Mouse (Mus musculus): ENCODE measurements at regions not wholly inside any gene's neighbourhood (a gene's known extent, or its start where the extent isn't known, plus 50 kb on each side); places are given as distances from the start of the nearest gene placed in this dataset.

DNA sequence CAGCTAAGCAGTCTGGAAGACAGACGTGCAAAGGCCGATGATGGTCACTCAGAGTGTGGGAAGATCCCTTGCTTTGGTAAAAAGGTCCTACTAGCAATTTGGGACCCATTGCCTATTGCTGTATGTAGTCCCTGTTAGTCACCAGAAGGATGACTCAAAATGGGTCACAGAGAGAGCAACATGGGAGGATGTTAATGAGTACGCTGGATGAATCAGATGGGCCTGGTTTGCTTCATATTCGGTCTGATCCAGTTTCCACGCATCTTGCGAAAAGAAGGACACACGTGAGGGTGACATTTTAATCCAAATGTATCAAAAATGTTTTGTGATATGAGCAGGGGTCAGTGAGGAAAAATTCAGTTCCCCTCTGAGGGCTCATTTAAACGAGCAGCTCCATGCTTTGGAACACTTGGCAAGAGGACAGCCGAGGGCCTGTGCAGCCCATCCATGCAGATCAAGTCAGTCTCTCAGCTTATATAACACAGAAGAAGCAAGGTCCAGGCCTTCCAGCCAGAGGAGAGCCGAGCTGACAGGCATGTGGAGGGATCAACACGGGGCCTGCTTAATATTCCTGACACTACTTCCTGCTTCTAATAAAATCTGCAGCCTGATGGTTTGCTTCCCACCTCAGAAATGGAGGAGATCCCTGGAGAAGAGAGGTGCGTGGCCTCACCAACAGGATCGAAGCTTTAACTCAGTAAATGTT is 579.2 kb upstream of the Gm26657 start:
- DNase-seq (ENCODE audit: low spot score) = no peak

GRCm38 (mm10) chr4:56157521-56158065 is 582.3 kb upstream of the Gm26657 start:
- no peak for DNase-seq (ENCODE audit: low spot score)

GRCm38 (mm10) chr4:56150716-56151115 is 589.2 kb upstream of the Gm26657 start:
- no peak for DNase-seq (ENCODE audit: low spot score)

DNA sequence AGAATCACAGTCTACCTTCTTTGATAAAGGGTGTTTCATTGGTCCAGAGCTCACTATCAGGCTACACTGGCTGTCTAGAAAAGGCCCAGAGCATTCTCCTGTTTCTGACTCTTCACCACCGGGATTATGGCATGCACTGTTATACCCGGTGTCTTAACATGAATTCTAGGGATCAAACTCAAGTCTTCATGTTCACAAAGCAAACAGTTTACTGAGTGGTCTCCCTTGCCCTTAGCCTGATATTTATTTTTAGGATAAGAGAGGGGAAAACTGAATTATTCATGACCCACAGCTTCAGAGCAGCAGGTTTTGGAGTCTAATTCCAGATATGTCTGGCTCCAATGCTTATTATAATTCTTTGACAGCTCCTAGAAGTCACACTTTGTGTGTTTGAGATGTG is 596.0 kb upstream of the Gm26657 start:
- DNase-seq (ENCODE audit: low spot score) = no peak

GRCm38 (mm10) chr4:56136837-56137236 is 603.0 kb upstream of the Gm26657 start:
- DNase-seq (ENCODE audit: low spot score) = no peak

GRCm38 (mm10) chr4:56134350-56134749 is 602.1 kb upstream of the Klf4 start:
- no peak for DNase-seq (ENCODE audit: low spot score)

DNA sequence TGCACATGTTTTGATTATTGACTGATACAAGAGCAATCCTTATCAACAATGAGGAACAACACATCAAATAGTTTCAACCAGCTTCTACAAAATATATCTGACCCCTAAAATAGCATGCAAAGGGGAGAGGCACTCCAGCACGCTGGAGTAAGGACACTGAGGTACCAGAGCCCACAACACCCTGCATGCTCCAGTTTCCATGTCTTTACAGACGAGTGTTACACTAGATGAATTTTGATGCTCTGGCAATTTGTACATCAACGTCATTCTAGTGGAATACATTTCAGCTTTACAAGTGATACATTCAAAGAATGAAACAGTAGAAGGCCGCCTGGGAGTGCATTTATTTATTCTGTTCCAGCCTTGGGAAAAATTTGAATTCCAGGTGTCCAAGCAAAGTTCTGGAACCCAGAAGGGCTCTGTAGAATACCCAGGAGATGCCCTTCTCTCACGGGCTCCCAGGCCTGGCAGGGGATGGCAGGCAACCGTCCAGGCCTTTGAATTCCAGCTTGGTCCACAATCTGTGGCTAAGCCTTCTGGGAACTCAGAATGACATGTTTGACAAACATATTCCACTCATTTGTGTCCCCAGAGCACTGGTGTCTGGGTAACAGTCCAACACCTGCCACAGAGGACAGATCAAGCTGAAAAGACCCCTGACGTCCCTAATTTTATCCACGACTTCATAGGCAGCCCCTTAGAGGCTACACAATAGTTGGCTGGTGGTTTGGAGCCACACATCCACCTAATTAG is 595.6 kb upstream of the Klf4 start:
- DNase-seq (ENCODE audit: low spot score) = no peak

DNA sequence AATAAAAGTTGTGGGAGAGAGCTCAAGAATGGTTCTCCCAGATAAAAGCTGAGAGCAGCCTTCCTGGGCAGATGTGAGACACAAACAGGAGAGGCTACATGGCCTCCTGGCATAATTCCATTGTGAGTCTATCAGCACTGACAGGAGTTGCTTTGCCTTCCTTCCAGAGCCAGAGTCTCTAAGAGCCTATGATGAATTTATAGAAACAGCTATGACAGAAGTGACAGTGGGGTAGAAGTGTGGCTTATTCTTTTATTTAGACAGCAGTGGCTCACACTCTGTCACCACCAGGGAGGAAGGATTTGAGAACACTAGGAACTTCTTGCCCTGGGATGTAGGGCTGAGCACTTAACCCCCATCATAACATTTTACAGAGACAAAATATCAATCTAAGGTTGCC is 592.2 kb upstream of the Klf4 start:
- DNase-seq (ENCODE audit: low spot score) = no peak

DNA sequence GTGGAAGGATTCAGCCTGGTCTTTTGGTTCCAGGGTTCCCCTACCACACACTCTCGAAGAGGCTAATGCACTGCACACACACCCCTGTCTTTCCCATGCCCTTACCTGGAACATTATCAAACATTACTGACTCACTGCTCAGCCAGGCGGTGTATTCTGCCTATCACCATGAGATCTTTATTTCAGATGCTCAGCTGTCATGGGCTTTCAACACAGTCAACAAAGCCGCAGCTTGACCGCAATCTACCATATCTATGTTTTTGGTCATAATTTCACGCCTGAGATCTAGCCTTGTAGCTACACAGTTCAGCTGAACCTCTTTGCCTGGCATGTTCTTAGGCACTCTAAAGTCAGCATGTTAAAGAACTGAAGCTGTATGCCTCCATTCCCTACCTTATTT is 589.9 kb upstream of the Klf4 start:
- DNase-seq (ENCODE audit: low spot score) = no peak

DNA sequence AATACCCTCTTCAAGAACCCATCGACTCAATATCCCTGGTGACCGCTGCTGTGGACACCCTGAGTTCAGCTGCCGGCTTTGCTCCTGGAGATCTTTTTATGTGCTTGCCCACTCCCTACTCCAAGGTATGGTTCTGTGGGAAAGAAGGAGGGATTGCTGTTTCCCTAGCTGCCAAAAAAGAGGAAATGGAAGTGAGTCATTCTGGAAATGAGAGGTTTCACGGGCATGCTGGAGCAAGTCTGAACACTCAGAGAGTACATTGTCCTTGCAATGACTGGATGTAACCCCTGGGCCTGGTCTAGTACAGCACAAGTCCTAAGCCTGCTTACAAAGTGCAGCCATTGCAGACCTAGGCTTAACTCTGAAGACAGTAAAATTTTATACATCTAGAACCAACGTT is 589.4 kb upstream of the Klf4 start:
- no peak for DNase-seq (ENCODE audit: low spot score)

DNA sequence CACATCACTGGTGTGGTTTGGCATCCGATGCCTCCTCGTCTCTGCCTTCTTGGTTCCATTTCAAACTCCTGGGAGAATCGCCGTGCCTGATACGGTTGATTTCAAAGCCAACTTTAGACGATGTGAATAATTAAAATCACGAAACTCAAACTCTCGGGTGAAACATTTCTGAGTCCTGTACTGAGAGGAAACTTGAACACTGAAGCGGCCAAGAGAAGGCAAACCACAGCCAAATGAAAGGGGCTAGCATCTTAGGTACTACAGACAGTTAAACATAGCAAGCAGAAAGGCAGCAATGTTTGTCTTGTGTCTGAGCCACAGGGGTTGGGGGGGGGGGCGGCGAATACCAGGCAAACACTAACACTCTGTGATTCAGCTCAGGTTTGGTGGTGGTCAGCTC is 588.1 kb upstream of the Klf4 start:
- no peak for DNase-seq (ENCODE audit: low spot score)

GRCm38 (mm10) chr4:56113701-56114196 is 581.5 kb upstream of the Klf4 start:
- DNase-seq (ENCODE audit: low spot score) = peak; percentile 95

- DNase-seq (ENCODE audit: low spot score) = no peak
Observed at GRCm38 (mm10) chr4:56112931-56113700, 580.9 kb upstream of the Klf4 start.

DNA sequence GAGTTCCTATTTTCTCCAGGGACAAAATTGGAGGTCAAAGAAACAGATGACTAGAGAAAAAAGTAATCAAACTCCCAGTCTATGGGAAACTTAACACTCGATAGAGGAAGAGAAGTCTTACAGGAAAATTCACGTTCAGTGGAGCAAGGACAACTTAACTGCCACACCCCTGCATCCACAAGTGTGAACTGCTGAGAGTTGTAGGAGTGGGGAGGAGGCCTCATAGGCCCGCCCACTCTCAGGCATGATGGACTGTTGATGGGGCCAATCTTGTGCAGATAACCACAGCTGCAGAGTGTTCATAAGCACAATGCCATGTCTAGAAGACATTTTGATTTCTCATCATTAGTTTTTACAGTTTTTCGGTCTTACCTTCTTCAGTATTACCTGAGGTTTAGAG is 574.7 kb upstream of the Klf4 start:
- DNase-seq (ENCODE audit: low spot score) = no peak

DNA sequence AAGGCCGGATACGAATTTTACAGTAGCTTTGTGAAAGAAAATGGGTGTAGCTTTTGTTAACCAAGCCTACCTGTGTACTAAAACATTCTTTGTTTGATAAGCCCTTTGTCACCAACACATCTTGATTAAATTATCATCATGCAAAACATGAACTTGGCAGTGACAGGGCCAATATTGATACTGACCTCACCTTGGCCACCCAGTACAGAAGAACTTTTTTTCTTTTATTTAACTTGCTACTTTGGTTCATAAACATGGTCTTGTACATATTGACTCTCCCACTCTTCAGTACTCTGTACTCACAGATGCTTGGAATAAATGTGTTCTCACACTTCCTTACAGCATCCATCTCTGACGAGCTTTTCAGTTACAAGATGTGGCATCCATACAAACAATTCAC is 570.0 kb upstream of the Klf4 start:
- no peak for DNase-seq (ENCODE audit: low spot score)

- no peak for DNase-seq (ENCODE audit: low spot score)
Observed at GRCm38 (mm10) chr4:56090796-56091195, 558.5 kb upstream of the Klf4 start.

DNA sequence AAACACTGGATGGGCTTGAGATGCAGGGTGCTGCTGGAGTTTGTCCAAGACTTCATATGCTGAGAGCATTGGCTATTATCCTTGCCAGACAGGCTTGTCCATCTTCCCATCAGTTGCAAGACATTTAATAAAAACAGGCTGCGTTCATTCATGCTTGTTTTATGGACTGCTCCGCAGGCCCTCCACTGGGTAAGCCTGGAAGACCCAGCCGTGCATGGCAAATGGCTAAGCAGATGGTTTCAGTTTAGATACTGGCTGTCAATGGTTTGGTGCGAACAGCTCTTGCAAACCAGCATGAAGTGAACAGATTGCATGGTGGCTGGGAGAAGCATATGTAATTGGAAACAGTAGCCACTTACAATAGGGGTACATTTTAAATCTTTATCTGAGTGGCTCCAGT is 556.4 kb upstream of the Klf4 start:
- no peak for DNase-seq (ENCODE audit: low spot score)

DNA sequence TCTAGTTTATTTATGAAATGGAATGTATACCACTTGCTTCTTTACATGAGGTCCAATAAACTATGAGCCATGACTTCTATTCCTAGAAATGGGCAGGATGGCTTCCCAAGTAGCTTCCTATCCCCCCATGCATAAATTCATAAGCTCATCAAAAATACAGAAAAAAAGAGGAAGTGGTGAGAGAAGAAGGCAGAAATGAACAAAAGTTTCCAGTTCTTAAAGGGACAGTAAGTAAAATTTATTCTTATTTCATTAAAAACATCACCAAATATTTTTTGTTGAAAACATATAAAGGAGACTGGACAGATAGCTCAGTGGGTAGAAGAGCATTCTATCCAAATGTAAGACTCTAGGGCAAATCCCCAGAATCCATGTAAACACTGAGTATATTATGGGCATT is 554.0 kb upstream of the Klf4 start:
- no peak for DNase-seq (ENCODE audit: low spot score)

GRCm38 (mm10) chr4:56084205-56084604 is 551.9 kb upstream of the Klf4 start:
- no peak for DNase-seq (ENCODE audit: low spot score)

DNA sequence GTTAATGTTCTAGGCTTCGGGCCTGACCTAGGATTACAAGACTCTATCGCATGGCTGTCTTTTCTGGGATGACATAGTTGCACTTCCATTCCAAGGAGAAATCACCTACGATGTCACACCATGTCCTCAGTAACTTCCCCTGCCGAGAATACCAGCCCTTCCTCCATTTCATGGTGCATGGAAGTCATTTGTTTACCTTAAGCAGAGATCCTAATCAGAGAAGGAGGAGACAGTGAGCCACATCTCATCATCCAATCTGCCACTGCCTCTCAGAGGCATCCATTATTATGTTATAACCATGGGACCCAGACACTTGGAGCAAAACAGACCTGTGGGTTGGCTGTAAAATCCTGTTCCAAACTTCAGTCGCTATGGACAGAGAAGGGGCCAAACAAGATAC is 550.1 kb upstream of the Klf4 start:
- DNase-seq (ENCODE audit: low spot score) = peak; percentile 77

DNA sequence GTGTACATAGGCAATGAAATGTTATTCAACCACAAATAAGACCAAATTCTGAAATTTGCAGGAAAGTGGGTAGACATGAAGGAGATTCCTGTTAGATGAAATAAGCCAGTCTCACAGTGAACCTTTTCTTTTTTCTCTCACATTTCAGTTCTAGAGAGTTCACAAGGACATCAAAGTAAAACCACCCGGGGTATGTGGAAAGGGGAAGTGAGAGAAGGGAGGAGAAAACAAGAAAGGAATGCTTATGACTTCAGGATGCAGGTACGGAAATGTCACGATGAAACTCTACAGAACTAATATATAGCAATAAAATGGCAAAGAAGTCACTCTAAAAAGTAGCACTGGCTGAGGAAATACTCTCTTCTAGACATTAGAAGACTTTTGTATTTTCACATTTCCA is 548.7 kb upstream of the Klf4 start:
- no peak for DNase-seq (ENCODE audit: low spot score)

DNA sequence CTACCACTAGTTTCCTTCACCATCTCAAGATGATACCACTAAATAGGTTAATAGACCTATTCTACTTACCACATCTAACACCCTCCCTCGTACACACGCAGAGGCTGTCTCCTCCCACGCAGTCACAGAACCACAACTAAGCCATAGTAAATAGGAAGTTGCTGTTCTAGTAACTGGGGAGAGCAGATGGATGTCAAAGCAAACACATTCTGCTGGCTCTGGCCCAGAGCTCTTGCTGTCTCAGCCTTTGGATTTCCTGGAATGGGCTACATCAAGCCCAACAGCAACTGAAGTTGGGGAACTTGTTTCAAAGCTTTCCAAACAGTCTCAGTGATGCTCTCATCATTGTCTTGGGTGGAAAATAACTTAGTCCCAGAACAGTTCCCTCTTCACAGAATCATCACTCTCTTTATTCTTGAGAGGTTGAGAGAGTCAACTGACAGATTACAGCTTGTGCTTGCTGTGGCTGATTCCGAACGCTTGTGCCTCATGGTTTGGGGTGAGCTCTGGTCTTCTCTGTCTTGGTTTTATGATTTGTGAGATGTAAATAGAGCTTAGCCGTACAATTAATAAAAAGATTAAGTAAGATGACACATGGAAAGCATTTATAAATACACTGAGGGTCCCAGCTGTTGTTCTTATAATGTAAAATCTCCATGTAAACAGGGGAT is 538.5 kb upstream of the Klf4 start:
- DNase-seq (ENCODE audit: low spot score) = peak; percentile 75

Data from lung, postnatal 25 days (tissue).